Mouse (Mus musculus) v-Abl transformed pro-B cells (cell line): ENCODE measurements around the gene Bag5.

ENCODE experiments used
- in situ Hi-C, 2 experiments: fragments of 400-800 bp; cut with MboI; formaldehyde crosslinking; loops; one replicate each; pipeline ENCODE4 v1.15.1; 2025; ENCODE audit not compliant: unreplicated experiment in 2 of 2

Gene Bag5

GRCm38 (mm10) chr12:111678997-111679396, 34.1 kb downstream of the Bag5 start:
- in situ Hi-C loops = loop anchor here in 1 of 2 experiments (25.0 kb wide), 1 partner anchor 858 kb away; no protein-coding TSS in a partner anchor

- in situ Hi-C loops = loop anchor here in 1 of 2 experiments (25.0 kb wide), 1 partner anchor 859 kb away; no protein-coding TSS in a partner anchor
Measured at GRCm38 (mm10) chr12:111678670-111678933, 34.5 kb downstream of the Bag5 start.

GRCm38 (mm10) chr12:111677882-111678669, 35.0 kb downstream of the Bag5 start, which contains the start of gene Trmt61a:
Gene Trmt61a, plus strand, starts transcription at chr12:111678105.
- in situ Hi-C loops = loop anchor here in 1 of 2 experiments (25.0 kb wide), 1 partner anchor 859 kb away; no protein-coding TSS in a partner anchor

- in situ Hi-C loops = loop anchor here in 1 of 2 experiments (25.0 kb wide), 1 partner anchor 860 kb away; no protein-coding TSS in a partner anchor
Measured at GRCm38 (mm10) chr12:111677421-111677820, 35.6 kb downstream of the Bag5 start.

- in situ Hi-C loops = loop anchor here in 1 of 2 experiments (25.0 kb wide), 1 partner anchor 861 kb away; no protein-coding TSS in a partner anchor
Measured at GRCm38 (mm10) chr12:111675797-111676580, 37.1 kb downstream of the Bag5 start.

- in situ Hi-C loops = loop anchor here (25.0 kb wide), 1 partner anchor 862 kb away; no protein-coding TSS in a partner anchor
Measured at GRCm38 (mm10) chr12:111674850-111675486, 38.1 kb downstream of the Bag5 start.

GRCm38 (mm10) chr12:111672581-111672980, 40.5 kb downstream of the Bag5 start:
- in situ Hi-C loops = loop anchor here in 1 of 2 experiments (25.0 kb wide), 1 partner anchor 865 kb away; no protein-coding TSS in a partner anchor

- in situ Hi-C loops = loop anchor here in 1 of 2 experiments (25.0 kb wide), 1 partner anchor 865 kb away; no protein-coding TSS in a partner anchor
Measured at GRCm38 (mm10) chr12:111672176-111672575, 40.9 kb downstream of the Bag5 start, which contains the start of gene Ckb. Gene Ckb, minus strand, starts transcription at chr12:111672338.

GRCm38 (mm10) chr12:111671431-111671902, 41.6 kb downstream of the Bag5 start:
- in situ Hi-C loops = loop anchor here in 1 of 2 experiments (25.0 kb wide), 1 partner anchor 866 kb away; no protein-coding TSS in a partner anchor

GRCm38 (mm10) chr12:111670976-111671375, 42.1 kb downstream of the Bag5 start:
- in situ Hi-C loops = loop anchor here in 1 of 2 experiments (25.0 kb wide), 1 partner anchor 866 kb away; no protein-coding TSS in a partner anchor

GRCm38 (mm10) chr12:111670371-111670971, 42.6 kb downstream of the Bag5 start:
- in situ Hi-C loops = loop anchor here in 1 of 2 experiments (25.0 kb wide), 1 partner anchor 867 kb away; no protein-coding TSS in a partner anchor

GRCm38 (mm10) chr12:111669961-111670360, 43.1 kb downstream of the Bag5 start:
- in situ Hi-C loops = loop anchor here (5.0 to 25.0 kb wide), 3 partner anchors 282 to 867 kb away; no protein-coding TSS in a partner anchor

GRCm38 (mm10) chr12:111669000-111669788, 43.9 kb downstream of the Bag5 start:
- in situ Hi-C loops = loop anchor here (5.0 to 25.0 kb wide), 3 partner anchors 283 to 868 kb away; no protein-coding TSS in a partner anchor

- in situ Hi-C loops = loop anchor here (5.0 to 25.0 kb wide), 3 partner anchors 284 to 869 kb away; no protein-coding TSS in a partner anchor
Measured at GRCm38 (mm10) chr12:111668457-111668912, 44.6 kb downstream of the Bag5 start.

- in situ Hi-C loops = loop anchor here (5.0 to 25.0 kb wide), 3 partner anchors 285 to 870 kb away; no protein-coding TSS in a partner anchor
Measured at GRCm38 (mm10) chr12:111667421-111667820, 45.6 kb downstream of the Bag5 start.

GRCm38 (mm10) chr12:111666380-111666779, 46.7 kb downstream of the Bag5 start:
- in situ Hi-C loops = loop anchor here (5.0 to 25.0 kb wide), 3 partner anchors 286 to 871 kb away; no protein-coding TSS in a partner anchor

- in situ Hi-C loops = loop anchor here (5.0 to 25.0 kb wide), 3 partner anchors 287 to 872 kb away; no protein-coding TSS in a partner anchor
Measured at GRCm38 (mm10) chr12:111665041-111665880, 47.8 kb downstream of the Bag5 start.
